Mouse (Mus musculus): ENCODE data around the gene Gm17067.
"Not testable (repeated sequence)": the region's sequence is repeated elsewhere in the genome, so short reads cannot be mapped to it uniquely, and the experiment has no call there.

Gm17067 gene

GRCm38 (mm10) chr7:42726917-42727316 lies at the start of gene Gm17067:
Gene Gm17067 (minus strand): TSS chr7:42727017.
- DNase-seq, result not testable (repeated sequence)

- no peak for DNase-seq
Observed at GRCm38 (mm10) chr7:42749836-42750235, 23.0 kb upstream of the Gm17067 start.

GRCm38 (mm10) chr7:42738536-42739210 lies 11.9 kb upstream of the Gm17067 start:
- no peak for DNase-seq

- DNase-seq, result peak in 1 of 2 experiments; percentile 23
Observed at GRCm38 (mm10) chr7:42693251-42693650, 33.6 kb downstream of the Gm17067 start.

GRCm38 (mm10) chr7:42692362-42693158 lies 34.3 kb downstream of the Gm17067 start, which contains the start of gene Zfp975:
Gene Zfp975 (minus strand): TSS chr7:42692742.
- DNase-seq, result peak; percentile 80 to 84

GRCm38 (mm10) chr7:42680081-42680480 lies 46.7 kb downstream of the Gm17067 start:
- DNase-seq, result not testable (repeated sequence)

GRCm38 (mm10) chr7:42679646-42680045 lies 47.2 kb downstream of the Gm17067 start:
- not testable (repeated sequence) for DNase-seq

- DNase-seq, result not testable (repeated sequence)
Observed at GRCm38 (mm10) chr7:42660140-42660539, 66.7 kb downstream of the Gm17067 start.

Measured in cerebellum, postnatal 25 days (tissue).